Mouse (Mus musculus) stomach, postnatal 0 days (tissue): ENCODE measurements at regions not wholly inside any gene's neighbourhood (a gene's known extent, or its start where the extent isn't known, plus 50 kb on each side); places are given as distances from the start of the nearest gene placed in this dataset.

ENCODE experiments used
- CTCF ChIP-seq: IDR thresholded peaks from 2 replicates; pipeline ENCODE4 v1.5.1; 2016; ENCODE audit warnings: antibody characterized with exemption, low read depth, mild to moderate bottlenecking, moderate library complexity
- EP300 ChIP-seq: optimal IDR thresholded peaks from 2 replicates; pipeline ENCODE3; 2016; ENCODE audit warnings: antibody characterized with exemption

- TF ChIP-seq CTCF (peak; percentile 44; the same call in 1 of the 2 replicates), EP300 (no peak)
These were observed 87.5 kb downstream of the Ackr3 start for GRCm38 (mm10) chr1:90291256-90291655.
